1 mouse cellular context compared by ENCODE assay signal in genomic region chr2:162930516-162931122, GRCm38 (mm10).
TF ChIP-seq lines count a peak whose summit lies in the region.

No protein-coding gene starts in this region.

TF ChIP-seq in CH12.LX, 34 proteins besides CTCF, POLR2A, EP300 and RAD21 (continued from another document):
- TF ChIP-seq MYC (IDR thresholded peaks at IDR 0.05; ENCODE audit: low read depth, low read length) (no peak; the same call in 1 of the 2 replicates), TBP (conservative IDR thresholded peaks at IDR 0.05; ENCODE audit: low read depth, low read length) (no peak), HCFC1 (IDR thresholded peaks at IDR 0.05; ENCODE audit: low read depth, low read length) (no peak), CHD2 (IDR thresholded peaks at IDR 0.05; ENCODE audit: low read length) (no peak), POLR2AphosphoS2 (IDR thresholded peaks at IDR 0.05; ENCODE audit: low read depth, low read length) (peak; percentile 26; the same call in 1 of the 2 replicates), BHLHE40 (IDR thresholded peaks at IDR 0.05; ENCODE audit: low read depth, low read length) (no peak), ELF1 (IDR thresholded peaks at IDR 0.05; ENCODE audit: low read depth, low read length) (no peak), E2F4 (IDR thresholded peaks at IDR 0.05; ENCODE audit: insufficient replicate concordance, low read depth, low read length) (no peak), GABPA (IDR thresholded peaks at IDR 0.05; ENCODE audit: insufficient replicate concordance, low read depth, low read length) (no peak), NRF1 (IDR thresholded peaks at IDR 0.05; ENCODE audit: low read depth, low read length) (no peak), CHD1 (IDR thresholded peaks at IDR 0.05; ENCODE audit: low read depth, low read length) (no peak), USF2 (conservative IDR thresholded peaks at IDR 0.05; ENCODE audit: low read depth, low read length) (no peak)
